Mouse (Mus musculus) erythroblast, embryonic 14.5 days (primary cell): ENCODE measurements around the gene Psmd8.

Source experiments
- GATA1 ChIP-seq: IDR thresholded peaks from 2 replicates; pipeline ENCODE4 v1.6.1; 2012; ENCODE audit warnings: low read length, inconsistent platforms, mixed read lengths
- TAL1 ChIP-seq: IDR thresholded peaks from 3 replicates; pipeline ENCODE4 v1.6.1; 2012; ENCODE audit warnings: low read length, inconsistent platforms, mixed read lengths

DNA sequence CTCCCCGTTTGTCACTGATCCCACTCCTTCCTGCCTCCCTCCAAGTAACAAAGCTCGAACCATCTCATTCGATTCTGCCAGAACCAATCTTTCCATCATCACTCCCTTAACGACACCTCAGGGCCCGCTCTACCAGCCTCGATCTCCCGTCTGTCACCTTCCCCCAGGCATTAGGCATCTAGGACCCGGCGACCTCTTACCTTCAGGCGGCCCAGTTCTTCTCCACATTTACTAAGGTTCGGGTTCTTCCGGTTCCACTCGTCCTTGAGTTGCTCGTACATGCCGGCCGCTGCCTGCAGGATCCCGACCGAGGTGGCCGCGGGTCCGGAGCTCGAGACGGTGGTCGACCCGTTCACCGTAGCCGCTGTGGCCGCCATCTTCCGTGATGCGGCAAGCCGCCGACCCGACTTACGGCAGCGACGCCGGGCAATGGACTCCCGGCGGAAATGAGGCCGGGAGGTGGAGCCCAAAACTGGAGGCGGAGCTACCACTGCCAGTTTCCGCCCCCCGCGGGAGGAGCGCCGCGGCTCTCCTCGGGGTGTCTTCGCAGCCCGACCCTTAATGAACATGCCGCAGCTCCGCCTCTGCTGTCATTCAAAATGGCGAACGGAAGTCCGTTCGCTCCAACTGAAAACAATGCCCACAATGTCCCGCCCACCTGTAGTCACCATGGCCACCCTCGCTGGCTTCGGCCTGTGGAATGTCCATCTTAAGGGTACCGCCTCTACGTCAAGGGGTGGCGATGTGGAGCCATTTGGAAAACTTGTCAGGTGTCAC is at the start of gene Psmd8:
- no peak for TF ChIP-seq GATA1
- no peak for TF ChIP-seq TAL1
